Mouse (Mus musculus) midbrain, embryonic 16.5 days (tissue): ENCODE data around the gene Nptx2. TPM values are rescaled to one million over a fixed set of nuclear protein-coding genes. Genes with fewer than 3 reads are reported as not detected.

Experiments
- polyA plus RNA-seq: library from polyadenylated mRNA; unstranded; fragments of >200 nt; fragmentation: Nextera tagmentation; extraction: Ambion mirVana; gene quantifications from 2 replicates; pipeline ENCODE4 v1.2.1, GENCODE M21; 2015

Gene Nptx2
- polyA plus RNA-seq, 1 experiment from 2014 or later: 6.8 TPM

Other genes starting within 250 kb of the Nptx2 start
- gene Baiap2l1, start 187.8 kb upstream of the Nptx2 start, polyA plus RNA-seq: 1.2 TPM in 2 replicates
- 534 and 580 TPM in 2 replicates for gene Tmem130, start 215.9 kb downstream of the Nptx2 start, polyA plus RNA-seq
- 71.4 and 77.7 TPM in 2 replicates for gene Trrap, start 221.8 kb downstream of the Nptx2 start, polyA plus RNA-seq